Mouse (Mus musculus) liver, embryonic 11.5 days (tissue): ENCODE data around the gene Kcnq1. TPM values are rescaled to one million over a fixed set of nuclear protein-coding genes. Genes with fewer than 3 reads are reported as not detected.
A peak's percentile ranks its signal among the peaks of the same experiment; 100 is the strongest.

Experiments
- ATAC-seq: fragments of 200-750 bp; cut with Nextera tagmentation; replicated peaks from 2 replicates; pipeline ENCODE4 v1.8.0; 2017; ENCODE audit warnings: moderate number of reproducible peaks, mild to moderate bottlenecking, moderate TSS enrichment, moderate library complexity; ENCODE audit not compliant: low FRiP score
- DNase-seq: peaks from one replicate; pipeline ENCODE4 v3.0.0-alpha.2; 2017; ENCODE audit warnings: low spot score
- H3K27ac ChIP-seq: fragments of 300-500 bp; sonication (generic); 2 replicates; pipeline ENCODE4 v1.5.1; 2014; ENCODE audit warnings: mild to moderate bottlenecking, low read depth, low read length, control low read depth
- H3K27me3 ChIP-seq: fragments of 300-500 bp; sonication (generic); replicated peaks from 2 replicates; pipeline ENCODE4 v1.6.1; 2014; ENCODE audit warnings: low read length, mixed read lengths; ENCODE audit not compliant: control insufficient read depth, insufficient read depth
- H3K36me3 ChIP-seq: fragments of 300-500 bp; sonication (generic); 2 replicates; pipeline ENCODE4 v1.6.1; 2014; ENCODE audit warnings: mild to moderate bottlenecking, low read length, moderate library complexity, mixed read lengths; ENCODE audit not compliant: control insufficient read depth, insufficient read depth
- H3K4me1 ChIP-seq: fragments of 300-500 bp; sonication (generic); replicated peaks from 2 replicates; pipeline ENCODE4 v1.6.1; 2014; ENCODE audit warnings: low read length, mixed read lengths; ENCODE audit not compliant: control insufficient read depth, insufficient read depth
- H3K4me2 ChIP-seq: fragments of 300-500 bp; sonication (generic); 2 replicates; pipeline ENCODE4 v1.6.1; 2014; ENCODE audit warnings: mild to moderate bottlenecking, control low read depth, moderate library complexity
- H3K4me3 ChIP-seq: fragments of 300-500 bp; sonication (generic); 2 replicates; pipeline ENCODE4 v1.5.1; 2014; ENCODE audit warnings: low read depth, low read length, control low read depth
- H3K9ac ChIP-seq: fragments of 300-500 bp; sonication (generic); 2 replicates; pipeline ENCODE4 v1.6.1; 2014; ENCODE audit warnings: low read depth, low read length, control low read depth
- H3K9me3 ChIP-seq: fragments of 300-500 bp; sonication (generic); 2 replicates; pipeline ENCODE4 v1.6.1; 2016; ENCODE audit warnings: low read length, inconsistent platforms, mixed read lengths; ENCODE audit not compliant: control insufficient read depth
- WGBS: fragments of 180-500 bp; shearing (Covaris S2); extraction: QIAGEN DNeasy Blood & Tissue Kit; methylation state at CpG from one replicate; pipeline ENCODE4 v1.1.7; 2014; 5-methylcytosine and 5-hydroxymethylcytosine counted together
- polyA plus RNA-seq: library from polyadenylated mRNA; unstranded; fragments of >200 nt; fragmentation: Nextera tagmentation; extraction: Ambion mirVana; gene quantifications from 2 replicates; pipeline ENCODE4 v1.2.1, GENCODE M21; 2014

Gene Kcnq1
- polyA plus RNA-seq, 1 experiment from 2014 or later = 0.59 TPM

GRCm38 (mm10) chr7:143095554-143095907 is 10.6 kb upstream of the Kcnq1 start:
- Histone ChIP-seq H3K27ac (no peak overlapping the region), H3K4me2 (no peak overlapping the region), H3K27me3 (peaks cover 5% of the 10 kb centered on the region; the same call in 1 of the 2 replicates), H3K9me3 (no peaks in the 10 kb centered on the region), H3K4me1 (no peaks in the 10 kb centered on the region), H3K36me3 (no peaks in the 10 kb centered on the region), H3K4me3 (no peak overlapping the region), H3K9ac (no peak overlapping the region)
- ATAC-seq (no peak), DNase-seq (no peak)
- 30% methylated on average over 1 of the region's 1 CpGs for WGBS

- DNase-seq (no peak), ATAC-seq (no peak)
- no peak overlapping the region for H3K9ac ChIP-seq
- no peaks in the 10 kb centered on the region for H3K36me3 ChIP-seq
- H3K27me3 ChIP-seq = peaks cover 21% of the 10 kb centered on the region
- 54% methylated on average over 4 of the region's 4 CpGs for WGBS
- H3K4me1 ChIP-seq = no peaks in the 10 kb centered on the region
- no peak overlapping the region for H3K27ac ChIP-seq
- H3K4me3 ChIP-seq = no peak overlapping the region
- no peak overlapping the region for H3K4me2 ChIP-seq
- H3K9me3 ChIP-seq = no peaks in the 10 kb centered on the region
Measured at GRCm38 (mm10) chr7:143100759-143101158, 5.4 kb upstream of the Kcnq1 start.

- Histone ChIP-seq H3K36me3 (no peaks in the 10 kb centered on the region), H3K9me3 (no peaks in the 10 kb centered on the region), H3K4me2 (no peak overlapping the region), H3K27me3 (peaks cover 57% of the 10 kb centered on the region), H3K4me1 (peaks cover 6% of the 10 kb centered on the region), H3K9ac (no peak overlapping the region), H3K27ac (no peak overlapping the region), H3K4me3 (no peak overlapping the region)
- ATAC-seq (no peak), DNase-seq (no peak)
- 56% methylated on average over 11 of the region's 11 CpGs for WGBS
Measured at GRCm38 (mm10) chr7:143105258-143105897, 784 bp upstream of the Kcnq1 start.

GRCm38 (mm10) chr7:143106672-143107465 is 707 bp downstream of the Kcnq1 start:
- DNase-seq (no peak), ATAC-seq (no peak; the same call in 1 of the 2 replicates)
- peaks cover 53% of the 10 kb centered on the region for H3K27me3 ChIP-seq
- peaks cover 9% of the 10 kb centered on the region for H3K4me1 ChIP-seq
- 5% methylated on average over 56 of the region's 57 CpGs for WGBS
- H3K9me3 ChIP-seq = no peaks in the 10 kb centered on the region
- no peak overlapping the region for H3K27ac ChIP-seq
- H3K9ac ChIP-seq = no peak overlapping the region
- no peaks in the 10 kb centered on the region for H3K36me3 ChIP-seq
- H3K4me3 ChIP-seq = peak overlapping the region; percentile 39
- H3K4me2 ChIP-seq = peak overlapping the region; percentile 69

- Histone ChIP-seq H3K27me3 (peaks cover 53% of the 10 kb centered on the region), H3K27ac (no peak overlapping the region), H3K4me2 (no peak overlapping the region), H3K36me3 (no peaks in the 10 kb centered on the region), H3K4me1 (peaks cover 9% of the 10 kb centered on the region), H3K9me3 (no peaks in the 10 kb centered on the region), H3K9ac (no peak overlapping the region), H3K4me3 (no peak overlapping the region)
- WGBS = 44% methylated on average over 5 of the region's 5 CpGs
- ATAC-seq = no peak
- DNase-seq = no peak
Measured at GRCm38 (mm10) chr7:143108200-143108599, 2.0 kb downstream of the Kcnq1 start.

GRCm38 (mm10) chr7:143108996-143109660 is 3.0 kb downstream of the Kcnq1 start:
- ATAC-seq = no peak
- no peak overlapping the region for H3K4me3 ChIP-seq
- no peaks in the 10 kb centered on the region for H3K36me3 ChIP-seq
- H3K4me1 ChIP-seq = peaks cover 9% of the 10 kb centered on the region
- H3K27ac ChIP-seq = no peak overlapping the region
- H3K27me3 ChIP-seq = peaks cover 53% of the 10 kb centered on the region
- whole genome bisulfite sequencing = 26% methylated on average over 3 of the region's 3 CpGs
- H3K9me3 ChIP-seq = no peaks in the 10 kb centered on the region
- H3K4me2 ChIP-seq = no peak overlapping the region
- no peak overlapping the region for H3K9ac ChIP-seq
- DNase-seq = no peak

GRCm38 (mm10) chr7:143109696-143110095 is 3.5 kb downstream of the Kcnq1 start:
- Histone ChIP-seq H3K4me1 (peaks cover 9% of the 10 kb centered on the region), H3K4me3 (no peak overlapping the region), H3K9me3 (no peaks in the 10 kb centered on the region), H3K36me3 (no peaks in the 10 kb centered on the region), H3K27me3 (peaks cover 50% of the 10 kb centered on the region), H3K9ac (no peak overlapping the region), H3K27ac (no peak overlapping the region), H3K4me2 (no peak overlapping the region)
- no peak for ATAC-seq
- DNase-seq = no peak
- WGBS = 41% methylated on average over 3 of the region's 3 CpGs

DNA sequence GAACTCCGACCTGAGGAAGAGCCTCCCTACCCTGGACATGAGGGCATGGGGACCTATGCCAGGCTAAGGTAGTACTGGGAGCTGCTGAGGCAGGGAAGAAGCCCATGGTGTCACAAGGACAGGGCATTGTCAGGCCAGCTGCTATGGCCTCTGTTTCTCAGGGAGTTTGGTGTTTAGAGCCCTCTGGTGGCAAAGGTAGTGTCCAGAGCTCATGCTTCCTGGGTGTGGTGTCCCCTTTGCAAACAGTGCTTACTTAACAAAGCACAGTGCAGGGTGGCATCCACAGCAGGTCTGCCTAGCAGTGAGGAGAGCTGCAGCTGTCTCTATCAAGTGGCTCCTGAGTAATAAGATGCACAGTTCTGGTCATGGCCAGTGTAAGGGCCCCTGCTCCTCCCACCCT is 4.6 kb downstream of the Kcnq1 start:
- H3K27ac ChIP-seq = no peak overlapping the region
- H3K9me3 ChIP-seq = no peaks in the 10 kb centered on the region
- no peak for ATAC-seq
- no peak for DNase-seq
- no peak overlapping the region for H3K4me3 ChIP-seq
- H3K27me3 ChIP-seq = peaks cover 39% of the 10 kb centered on the region
- H3K4me1 ChIP-seq = peaks cover 9% of the 10 kb centered on the region
- no peak overlapping the region for H3K4me2 ChIP-seq
- H3K36me3 ChIP-seq = no peaks in the 10 kb centered on the region
- no peak overlapping the region for H3K9ac ChIP-seq
- WGBS = 59% methylated on average over 1 of the region's 1 CpGs
